Mouse (Mus musculus): ENCODE data around the gene Ttll3. TPM values are rescaled to one million over a fixed set of nuclear protein-coding genes. Genes with fewer than 3 reads are reported as not detected.

Ttll3 gene
- polyA plus RNA-seq, 1 experiment from 2014 or later, result 4.2 TPM

DNA sequence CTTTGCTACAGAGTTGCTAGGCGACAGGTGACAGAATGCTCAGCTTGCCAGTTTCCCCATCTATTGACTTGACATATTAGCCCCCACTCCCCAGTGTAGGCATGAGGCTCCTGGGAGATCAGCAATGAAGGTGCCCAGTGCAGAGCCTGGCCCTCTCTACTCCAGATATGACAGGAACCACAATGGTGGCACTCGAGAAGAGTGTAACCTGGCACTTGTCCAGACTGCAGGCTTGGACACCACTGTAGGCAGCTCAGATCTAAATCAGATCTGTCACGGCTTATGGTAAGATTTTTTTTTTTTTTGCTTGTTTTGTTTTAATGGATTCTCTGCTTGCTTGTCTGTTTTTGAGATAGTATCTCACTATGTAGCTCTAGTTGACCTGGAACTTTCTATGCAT, 44.6 kb downstream of the Ttll3 start:
- no peak overlapping the region for H3K27ac ChIP-seq
- no peak overlapping the region for H3K4me3 ChIP-seq
- H3K9me3 ChIP-seq, result no peaks in the 10 kb centered on the region
- no peaks in the 10 kb centered on the region for H3K27me3 ChIP-seq (ENCODE audit: poor library complexity, severe bottlenecking)
- DNase-seq (ENCODE audit: extremely low spot score, low spot score), result no peak
- no peaks in the 10 kb centered on the region for H3K36me3 ChIP-seq (replicated peaks)
- 89% methylated on average over 3 of the region's 3 CpGs for WGBS
- H3K4me1 ChIP-seq, result no peaks in the 10 kb centered on the region

GRCm38 (mm10) chr6:113434691-113435090, 45.6 kb downstream of the Ttll3 start:
- Histone ChIP-seq H3K4me1 (no peaks in the 10 kb centered on the region), H3K27me3 (ENCODE audit: poor library complexity, severe bottlenecking) (no peaks in the 10 kb centered on the region), H3K27ac (0 out of 2 replicates have a peak overlapping the region, but pooled peaks have one; percentile 4), H3K9me3 (no peaks in the 10 kb centered on the region), H3K4me3 (no peak overlapping the region), H3K36me3 (replicated peaks) (no peaks in the 10 kb centered on the region)
- WGBS, result 76% methylated on average over 7 of the region's 7 CpGs
- DNase-seq (ENCODE audit: extremely low spot score, low spot score), result no peak

- no peak within 1 kb of the TSS for H3K4me3 ChIP-seq
- no peak for DNase-seq (ENCODE audit: extremely low spot score, low spot score)
- H3K36me3 ChIP-seq (replicated peaks), result no peaks in the 10 kb centered on the region
- 82% methylated on average over 9 of the region's 9 CpGs for WGBS
- no peaks in the 10 kb centered on the region for H3K4me1 ChIP-seq
- H3K9me3 ChIP-seq, result no peaks in the 10 kb centered on the region
- 0 out of 2 replicates have a peak within 1 kb of the TSS, but pooled peaks have one; percentile 4 for H3K27ac ChIP-seq
- H3K27me3 ChIP-seq (ENCODE audit: poor library complexity, severe bottlenecking), result no peaks in the 10 kb centered on the region
Measured at GRCm38 (mm10) chr6:113435664-113436205, 46.7 kb downstream of the Ttll3 start, which contains the start of gene Cidec. Cidec (minus strand) TSS chr6:113435760.

DNA sequence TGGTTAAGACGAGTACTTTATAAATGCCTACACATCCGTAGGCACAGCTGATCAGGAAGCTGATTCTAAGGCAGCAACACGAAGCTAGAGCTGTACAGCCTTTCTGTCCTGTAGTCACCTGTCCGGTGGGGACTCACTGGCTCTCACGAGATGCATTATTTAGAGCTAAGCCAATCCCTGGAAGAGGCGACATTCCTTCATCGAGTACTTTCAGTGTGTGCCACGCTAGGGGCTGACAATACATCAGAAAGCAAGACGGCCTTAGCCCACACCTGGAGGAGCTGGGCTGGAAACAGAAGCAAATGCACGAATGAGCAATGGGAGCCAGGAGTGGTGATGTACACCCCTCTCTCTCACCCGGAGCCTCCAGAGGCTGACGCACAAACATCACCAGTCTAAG, 48.1 kb downstream of the Ttll3 start:
- Histone ChIP-seq H3K4me1 (peaks cover 2% of the 10 kb centered on the region; the same call in 1 of the 2 replicates), H3K36me3 (replicated peaks) (no peaks in the 10 kb centered on the region), H3K27me3 (ENCODE audit: poor library complexity, severe bottlenecking) (no peaks in the 10 kb centered on the region), H3K27ac (no peak overlapping the region), H3K9me3 (no peaks in the 10 kb centered on the region), H3K4me3 (no peak overlapping the region)
- 81% methylated on average over 12 of the region's 12 CpGs for WGBS
- no peak for DNase-seq (ENCODE audit: extremely low spot score, low spot score)

DNA sequence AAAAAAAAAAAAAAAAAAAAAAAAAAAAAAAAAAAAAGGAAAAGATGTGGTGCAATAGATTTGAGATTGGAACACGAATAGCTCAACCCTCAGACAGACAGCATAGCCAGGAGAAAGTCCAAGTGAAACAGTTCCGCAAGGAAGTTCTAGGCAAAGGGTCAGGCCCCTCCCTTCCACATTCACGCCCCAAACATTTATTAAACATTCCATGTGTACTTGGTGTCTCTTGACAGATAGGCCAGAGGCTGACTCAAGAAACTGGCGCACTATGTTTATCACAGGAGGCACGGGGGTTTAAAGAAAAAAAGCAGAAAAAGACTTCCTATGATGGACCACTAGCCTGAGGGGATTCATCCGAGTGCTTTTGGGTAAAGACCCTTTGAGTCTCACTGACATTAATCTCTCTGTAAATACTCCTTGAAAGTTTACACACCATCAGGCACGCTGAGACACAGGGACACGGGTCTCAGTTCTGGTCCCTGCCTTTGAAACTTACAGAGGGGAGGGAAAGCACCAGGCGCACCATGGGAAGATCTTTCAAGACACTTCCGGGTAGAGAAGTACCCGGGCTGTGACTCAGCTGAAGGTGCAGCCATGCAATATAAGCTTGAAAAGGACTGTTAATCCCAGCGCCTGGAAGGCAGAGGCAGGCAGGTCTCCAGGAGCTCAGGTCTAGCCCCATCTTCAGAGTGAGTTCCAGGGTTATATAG, 49.8 kb downstream of the Ttll3 start:
- no peak overlapping the region for H3K27ac ChIP-seq
- no peak for DNase-seq (ENCODE audit: extremely low spot score, low spot score)
- H3K4me3 ChIP-seq, result no peak overlapping the region
- 71% methylated on average over 12 of the region's 12 CpGs for WGBS
- H3K27me3 ChIP-seq (ENCODE audit: poor library complexity, severe bottlenecking), result no peaks in the 10 kb centered on the region
- no peaks in the 10 kb centered on the region for H3K9me3 ChIP-seq
- peaks cover 15% of the 10 kb centered on the region for H3K4me1 ChIP-seq
- H3K36me3 ChIP-seq (replicated peaks), result no peaks in the 10 kb centered on the region

DNA sequence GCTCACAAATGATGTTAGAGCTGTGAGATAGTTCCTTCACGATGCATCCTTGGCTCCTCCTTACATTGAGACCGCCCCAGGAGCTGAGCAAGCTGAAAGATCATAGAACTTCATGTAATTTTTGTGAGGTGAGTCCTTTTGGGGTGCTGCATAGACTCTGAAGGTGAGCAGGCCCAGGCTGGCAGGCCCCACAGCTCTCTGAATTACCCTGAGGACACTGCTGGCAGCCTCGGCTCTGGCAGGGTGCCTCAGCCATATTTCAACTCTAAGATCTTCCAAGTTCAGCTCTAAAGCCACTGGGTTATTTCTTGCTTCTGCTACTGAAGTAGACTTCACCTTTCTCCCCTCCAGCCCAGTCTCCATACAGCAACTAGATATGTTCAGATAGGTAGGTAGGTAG, 51.6 kb downstream of the Ttll3 start:
- Histone ChIP-seq H3K9me3 (no peaks in the 10 kb centered on the region), H3K27ac (no peak overlapping the region), H3K27me3 (ENCODE audit: poor library complexity, severe bottlenecking) (no peaks in the 10 kb centered on the region), H3K4me3 (no peak overlapping the region), H3K4me1 (peaks cover 15% of the 10 kb centered on the region), H3K36me3 (replicated peaks) (peaks cover 8% of the 10 kb centered on the region)
- WGBS, result 91% methylated on average over 3 of the region's 3 CpGs
- DNase-seq (ENCODE audit: extremely low spot score, low spot score), result no peak

- H3K4me1 ChIP-seq, result peaks cover 15% of the 10 kb centered on the region
- DNase-seq (ENCODE audit: extremely low spot score, low spot score), result peak; percentile 80
- no peaks in the 10 kb centered on the region for H3K9me3 ChIP-seq
- H3K36me3 ChIP-seq (replicated peaks), result peaks cover 13% of the 10 kb centered on the region
- no peak overlapping the region for H3K27ac ChIP-seq
- no peaks in the 10 kb centered on the region for H3K27me3 ChIP-seq (ENCODE audit: poor library complexity, severe bottlenecking)
- WGBS, result 55% methylated on average over 7 of the region's 7 CpGs
- no peak overlapping the region for H3K4me3 ChIP-seq
Measured at GRCm38 (mm10) chr6:113441147-113441680, 52.2 kb downstream of the Ttll3 start.

- H3K4me1 ChIP-seq, result peaks cover 15% of the 10 kb centered on the region
- peak overlapping the region; percentile 97 for H3K4me3 ChIP-seq
- 46% methylated on average over 9 of the region's 9 CpGs for WGBS
- DNase-seq (ENCODE audit: extremely low spot score, low spot score), result no peak
- H3K9me3 ChIP-seq, result no peaks in the 10 kb centered on the region
- no peaks in the 10 kb centered on the region for H3K27me3 ChIP-seq (ENCODE audit: poor library complexity, severe bottlenecking)
- H3K27ac ChIP-seq, result peak overlapping the region; percentile 91
- H3K36me3 ChIP-seq (replicated peaks), result peaks cover 21% of the 10 kb centered on the region
Measured at GRCm38 (mm10) chr6:113442087-113442441, 53.0 kb downstream of the Ttll3 start.

DNA sequence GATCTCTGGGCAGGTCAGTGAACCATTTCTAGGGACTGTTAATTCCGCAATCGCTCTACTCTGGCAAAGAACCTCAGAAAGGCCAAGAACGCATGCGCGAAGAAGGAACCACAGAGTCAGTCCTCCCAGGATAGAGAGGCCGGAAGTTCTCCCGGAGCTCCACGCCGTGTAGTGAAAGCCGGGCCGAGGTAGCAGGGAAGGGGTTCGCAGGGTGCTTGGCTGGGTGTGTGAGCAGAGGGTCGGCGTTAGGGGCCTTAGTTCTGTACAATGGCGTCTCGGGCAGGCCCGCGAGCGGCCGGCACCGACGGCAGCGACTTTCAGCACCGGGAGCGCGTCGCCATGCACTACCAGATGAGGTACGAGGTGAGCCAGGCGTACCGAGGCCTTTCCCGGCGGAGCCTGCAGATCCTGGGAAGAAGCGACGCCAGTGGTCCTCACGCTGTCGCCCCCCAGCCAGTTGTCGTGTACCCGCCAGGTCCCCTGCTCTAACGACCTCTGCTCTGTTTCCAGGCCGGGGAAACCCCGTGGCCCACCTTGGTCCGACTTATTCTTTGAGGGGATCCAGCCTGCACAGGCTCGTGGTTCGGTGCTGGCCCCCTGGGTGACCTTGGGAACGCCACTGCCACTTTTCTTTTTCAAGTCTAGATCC, 53.5 kb downstream of the Ttll3 start, which contains the start of gene Jagn1:
Jagn1 (plus strand) TSS at position 128 of the 649 bp plus-strand sequence.
- Histone ChIP-seq H3K4me1 (peaks cover 15% of the 10 kb centered on the region), H3K4me3 (peak within 1 kb of the TSS; percentile 97), H3K36me3 (replicated peaks) (peaks cover 26% of the 10 kb centered on the region), H3K9me3 (no peaks in the 10 kb centered on the region), H3K27ac (peak within 1 kb of the TSS; percentile 91), H3K27me3 (ENCODE audit: poor library complexity, severe bottlenecking) (no peaks in the 10 kb centered on the region)
- DNase-seq (ENCODE audit: extremely low spot score, low spot score), result peak; percentile 92
- under 1% methylated on average over 45 of the region's 45 CpGs for WGBS

DNA sequence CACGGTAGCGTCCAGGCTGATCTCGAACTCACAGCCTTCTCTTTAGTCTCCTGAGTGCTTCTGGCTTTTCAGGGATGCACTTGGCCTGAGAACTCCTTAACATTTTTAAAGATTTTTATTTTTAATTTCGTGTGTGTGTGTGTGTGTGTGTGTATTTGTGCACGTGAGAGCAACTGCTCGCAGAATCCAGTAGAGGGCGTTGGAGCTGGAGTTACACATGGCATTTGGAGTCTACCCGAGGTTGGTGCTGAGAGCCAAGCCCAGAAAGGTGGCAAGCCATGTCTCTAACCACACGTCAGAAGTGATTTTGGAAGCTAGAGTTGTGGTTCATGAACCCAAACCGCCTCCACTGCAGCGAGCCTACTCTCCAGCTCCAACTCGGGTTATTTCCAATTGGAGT, 54.0 kb downstream of the Ttll3 start:
- peak overlapping the region; percentile 97 for H3K4me3 ChIP-seq
- WGBS, result 51% methylated on average over 12 of the region's 12 CpGs
- H3K9me3 ChIP-seq, result no peaks in the 10 kb centered on the region
- H3K27ac ChIP-seq, result peak overlapping the region; percentile 91
- no peaks in the 10 kb centered on the region for H3K27me3 ChIP-seq (ENCODE audit: poor library complexity, severe bottlenecking)
- H3K4me1 ChIP-seq, result peaks cover 15% of the 10 kb centered on the region
- H3K36me3 ChIP-seq (replicated peaks), result peaks cover 31% of the 10 kb centered on the region
- no peak for DNase-seq (ENCODE audit: extremely low spot score, low spot score)

GRCm38 (mm10) chr6:113444207-113444965, 55.3 kb downstream of the Ttll3 start:
- WGBS, result 88% methylated on average over 8 of the region's 8 CpGs

GRCm38 (mm10) chr6:113447639-113448038, 58.6 kb downstream of the Ttll3 start:
- Histone ChIP-seq H3K27ac (no peak overlapping the region), H3K27me3 (ENCODE audit: poor library complexity, severe bottlenecking) (no peaks in the 10 kb centered on the region), H3K36me3 (replicated peaks) (peaks cover 48% of the 10 kb centered on the region), H3K9me3 (no peaks in the 10 kb centered on the region), H3K4me1 (peaks cover 10% of the 10 kb centered on the region), H3K4me3 (no peak overlapping the region)
- WGBS, result 94% methylated on average over 4 of the region's 4 CpGs
- DNase-seq (ENCODE audit: extremely low spot score, low spot score), result no peak

More at GRCm38 (mm10) chr6:113444207-113444965, 55.3 kb downstream of the Ttll3 start:
- Histone ChIP-seq H3K4me1 (peaks cover 15% of the 10 kb centered on the region), H3K36me3 (replicated peaks) (peaks cover 44% of the 10 kb centered on the region), H3K27ac (no peak overlapping the region), H3K27me3 (ENCODE audit: poor library complexity, severe bottlenecking) (no peaks in the 10 kb centered on the region), H3K4me3 (no peak overlapping the region), H3K9me3 (no peaks in the 10 kb centered on the region)
- no peak for DNase-seq (ENCODE audit: extremely low spot score, low spot score)
